Mouse (Mus musculus): Measurements from ENCODE around the gene Hoxd8. TPM values are rescaled to one million over a fixed set of nuclear protein-coding genes. Genes with fewer than 3 reads are reported as not detected.

The Hoxd8 gene
- polyA plus RNA-seq, 1 experiment from 2014 or later: not detected

DNA sequence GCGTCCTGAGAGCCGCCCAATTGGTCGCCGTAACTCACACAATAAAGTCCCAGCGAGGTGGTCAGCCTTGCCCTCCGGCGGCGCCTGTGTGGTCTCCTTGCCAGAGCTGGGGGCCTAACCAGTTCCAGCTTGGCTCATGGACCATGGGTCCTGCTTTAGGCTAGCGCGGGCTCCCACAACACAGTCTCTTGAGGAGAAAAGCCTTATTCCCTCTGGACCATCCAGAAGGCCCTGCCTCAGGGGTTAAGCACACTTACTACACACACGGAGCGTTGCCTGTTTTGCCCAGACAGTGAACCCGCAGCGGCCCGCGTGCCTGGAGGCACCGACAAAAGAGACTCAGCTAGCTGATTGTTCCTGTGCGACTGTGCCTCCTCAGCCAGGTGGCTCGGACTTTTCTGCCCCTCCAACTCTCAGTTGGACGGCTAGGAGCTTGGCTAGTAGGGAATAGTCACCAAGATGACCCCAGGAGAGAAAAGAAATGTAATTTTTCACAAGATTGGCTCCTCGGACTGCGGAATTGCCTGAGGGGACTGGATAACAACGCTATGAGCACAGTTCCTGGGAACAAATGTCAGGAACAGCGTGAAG is 30.5 kb upstream of the Hoxd8 start:
- H3K27me3 ChIP-seq: peaks cover 97% of the 10 kb centered on the region
- peaks cover 6% of the 10 kb centered on the region for H3K4me1 ChIP-seq
- no peak for ATAC-seq (ENCODE audit: low FRiP score)
- H3K4me3 ChIP-seq (replicated peaks): no peak overlapping the region
- no peaks in the 10 kb centered on the region for H3K9me3 ChIP-seq
- H3K27ac ChIP-seq: no peak overlapping the region
- WGBS: under 1% methylated on average over 24 of the region's 24 CpGs
- no peak overlapping the region for H3K4me2 ChIP-seq
- H3K9ac ChIP-seq: no peak overlapping the region
- no peaks in the 10 kb centered on the region for H3K36me3 ChIP-seq (replicated peaks)

DNA sequence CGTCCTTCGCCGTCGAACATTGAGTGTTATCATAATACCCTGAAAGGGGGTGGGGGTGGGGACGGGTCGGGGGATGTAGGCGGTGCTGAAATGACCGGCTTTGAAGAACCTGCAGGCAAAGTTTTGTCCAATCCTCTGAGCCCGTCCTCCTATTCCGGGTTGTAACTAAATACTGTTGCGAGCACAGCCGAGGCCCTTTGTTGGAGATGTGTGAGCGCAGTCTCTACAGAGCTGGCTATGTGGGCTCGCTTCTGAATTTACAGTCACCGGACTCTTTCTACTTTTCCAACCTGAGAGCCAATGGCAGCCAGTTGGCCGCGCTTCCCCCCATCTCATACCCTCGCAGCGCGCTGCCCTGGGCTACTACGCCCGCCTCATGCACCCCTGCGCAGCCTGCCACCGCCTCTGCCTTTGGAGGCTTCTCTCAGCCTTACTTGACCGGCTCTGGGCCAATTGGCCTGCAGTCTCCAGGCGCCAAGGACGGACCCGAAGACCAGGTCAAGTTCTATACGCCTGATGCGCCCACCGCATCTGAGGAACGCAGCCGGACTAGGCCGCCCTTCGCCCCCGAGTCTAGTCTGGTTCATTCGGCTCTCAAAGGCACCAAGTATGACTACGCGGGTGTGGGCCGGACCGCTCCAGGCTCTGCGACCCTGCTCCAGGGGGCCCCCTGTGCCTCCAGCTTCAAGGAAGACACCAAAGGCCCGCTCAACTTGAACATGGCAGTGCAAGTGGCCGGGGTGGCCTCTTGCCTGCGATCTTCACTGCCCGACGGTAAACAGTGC is 29.3 kb upstream of the Hoxd8 start, which contains the start of gene Hoxd12:
TSS of gene Hoxd12 (plus strand) at position 133 of the 785 bp plus-strand sequence.
- WGBS: 2% methylated on average over 47 of the region's 47 CpGs
- H3K9ac ChIP-seq: no peak within 1 kb of the TSS
- peaks cover 6% of the 10 kb centered on the region for H3K4me1 ChIP-seq

DNA sequence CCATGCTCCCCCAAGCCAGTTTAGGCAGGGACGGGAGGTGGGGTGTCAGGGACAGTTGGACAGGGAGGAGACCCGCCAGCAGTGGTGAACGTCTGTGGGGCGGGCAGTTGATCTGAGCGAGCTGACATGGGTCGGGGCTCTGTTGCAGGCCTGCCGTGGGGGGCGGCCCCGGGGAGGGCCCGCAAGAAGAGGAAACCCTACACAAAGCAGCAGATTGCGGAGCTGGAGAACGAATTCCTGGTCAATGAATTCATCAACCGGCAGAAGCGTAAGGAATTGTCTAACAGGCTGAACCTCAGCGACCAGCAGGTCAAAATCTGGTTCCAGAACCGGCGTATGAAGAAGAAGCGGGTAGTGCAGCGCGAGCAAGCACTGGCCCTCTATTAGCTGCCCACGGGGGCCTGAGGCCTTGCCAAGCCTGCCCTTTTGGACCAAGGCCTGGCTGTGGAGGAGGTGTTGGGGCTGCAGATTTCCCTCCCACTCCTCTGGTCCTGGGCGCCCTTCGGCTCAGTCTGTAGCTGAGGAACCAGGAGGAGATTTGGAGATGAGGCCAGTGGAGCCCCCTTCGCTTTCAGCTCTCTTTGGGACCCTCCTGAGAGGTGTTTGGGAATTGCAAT is 28.6 kb upstream of the Hoxd8 start:
- Histone ChIP-seq H3K9me3 (no peaks in the 10 kb centered on the region), H3K27me3 (peaks cover 99% of the 10 kb centered on the region), H3K4me3 (replicated peaks) (no peak overlapping the region), H3K4me2 (no peak overlapping the region), H3K4me1 (peaks cover 6% of the 10 kb centered on the region), H3K36me3 (replicated peaks) (no peaks in the 10 kb centered on the region), H3K27ac (no peak overlapping the region), H3K9ac (no peak overlapping the region)
- WGBS: 4% methylated on average over 24 of the region's 24 CpGs
- no peak for ATAC-seq (ENCODE audit: low FRiP score)

More for the DNA sequence above, 29.3 kb upstream of the Hoxd8 start, which contains the start of gene Hoxd12:
- Histone ChIP-seq H3K4me3 (replicated peaks) (no peak within 1 kb of the TSS), H3K27ac (no peak within 1 kb of the TSS), H3K9me3 (no peaks in the 10 kb centered on the region), H3K27me3 (peaks cover 97% of the 10 kb centered on the region), H3K4me2 (no peak within 1 kb of the TSS), H3K36me3 (replicated peaks) (no peaks in the 10 kb centered on the region)
- no peak for ATAC-seq (ENCODE audit: low FRiP score)

DNA sequence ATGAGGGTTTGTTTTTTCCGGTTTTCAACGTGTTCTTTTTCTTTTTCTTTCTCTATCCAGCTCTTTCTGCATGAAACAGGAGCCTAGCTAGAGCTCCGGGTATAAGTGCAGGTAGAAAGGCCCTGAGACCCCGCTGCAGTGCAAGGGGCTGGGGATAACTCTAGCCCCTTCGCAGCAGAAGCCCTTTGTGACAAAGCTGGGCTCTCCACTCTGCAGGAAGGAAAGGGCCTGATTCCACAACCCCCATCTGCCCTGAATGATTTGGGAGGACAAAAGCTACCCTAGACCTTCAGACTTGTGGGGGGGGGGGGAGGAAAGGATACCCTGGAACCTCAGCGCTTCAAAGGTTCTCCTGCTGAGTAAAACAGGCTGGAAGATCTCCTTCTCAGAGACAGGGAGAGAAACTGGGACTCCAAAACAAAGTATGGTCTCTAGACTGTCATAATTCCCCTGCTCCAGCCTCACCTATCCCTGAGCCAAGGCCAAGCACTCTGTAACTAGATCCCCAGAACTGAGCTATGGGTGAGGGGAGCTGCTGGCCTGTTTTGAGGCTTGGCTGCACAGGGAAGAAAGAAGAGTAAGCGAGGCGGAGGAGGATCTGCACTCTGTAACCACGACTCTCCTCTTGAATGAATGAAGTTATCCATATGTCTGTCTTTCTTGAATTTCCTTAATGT is 27.9 kb upstream of the Hoxd8 start:
- peaks cover 99% of the 10 kb centered on the region for H3K27me3 ChIP-seq
- no peak for ATAC-seq (ENCODE audit: low FRiP score)
- WGBS: 3% methylated on average over 9 of the region's 9 CpGs
- no peaks in the 10 kb centered on the region for H3K36me3 ChIP-seq (replicated peaks)
- H3K4me1 ChIP-seq: peaks cover 6% of the 10 kb centered on the region
- H3K4me3 ChIP-seq (replicated peaks): no peak overlapping the region
- H3K9ac ChIP-seq: no peak overlapping the region
- H3K9me3 ChIP-seq: no peaks in the 10 kb centered on the region
- no peak overlapping the region for H3K27ac ChIP-seq
- no peak overlapping the region for H3K4me2 ChIP-seq

DNA sequence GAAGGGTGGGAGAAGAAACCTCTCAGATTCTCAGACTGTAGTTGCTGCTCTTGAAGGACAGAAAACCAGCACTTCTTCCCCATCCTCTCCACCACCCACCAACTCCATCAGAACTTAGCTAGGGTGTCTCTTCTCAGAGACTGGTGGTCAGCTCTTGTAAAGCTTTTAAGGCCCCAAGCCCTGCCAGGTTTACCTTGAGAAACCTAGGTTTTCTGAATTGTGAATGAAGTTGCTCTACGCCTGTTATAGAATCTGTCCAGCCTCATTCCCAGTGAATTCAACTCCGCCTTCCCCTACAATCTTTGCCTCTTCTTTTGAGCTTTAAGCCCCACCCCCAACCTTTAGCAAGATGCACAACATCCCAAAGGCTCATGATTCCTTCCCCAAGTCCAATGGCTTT is 27.3 kb upstream of the Hoxd8 start:
- no peak overlapping the region for H3K9ac ChIP-seq
- H3K9me3 ChIP-seq: no peaks in the 10 kb centered on the region
- peaks cover 99% of the 10 kb centered on the region for H3K27me3 ChIP-seq
- peaks cover 11% of the 10 kb centered on the region for H3K4me1 ChIP-seq
- no peak overlapping the region for H3K27ac ChIP-seq
- H3K4me3 ChIP-seq (replicated peaks): no peak overlapping the region
- no peaks in the 10 kb centered on the region for H3K36me3 ChIP-seq (replicated peaks)
- no peak overlapping the region for H3K4me2 ChIP-seq
- 6% methylated on average over 2 of the region's 2 CpGs for WGBS
- ATAC-seq (ENCODE audit: low FRiP score): no peak

DNA sequence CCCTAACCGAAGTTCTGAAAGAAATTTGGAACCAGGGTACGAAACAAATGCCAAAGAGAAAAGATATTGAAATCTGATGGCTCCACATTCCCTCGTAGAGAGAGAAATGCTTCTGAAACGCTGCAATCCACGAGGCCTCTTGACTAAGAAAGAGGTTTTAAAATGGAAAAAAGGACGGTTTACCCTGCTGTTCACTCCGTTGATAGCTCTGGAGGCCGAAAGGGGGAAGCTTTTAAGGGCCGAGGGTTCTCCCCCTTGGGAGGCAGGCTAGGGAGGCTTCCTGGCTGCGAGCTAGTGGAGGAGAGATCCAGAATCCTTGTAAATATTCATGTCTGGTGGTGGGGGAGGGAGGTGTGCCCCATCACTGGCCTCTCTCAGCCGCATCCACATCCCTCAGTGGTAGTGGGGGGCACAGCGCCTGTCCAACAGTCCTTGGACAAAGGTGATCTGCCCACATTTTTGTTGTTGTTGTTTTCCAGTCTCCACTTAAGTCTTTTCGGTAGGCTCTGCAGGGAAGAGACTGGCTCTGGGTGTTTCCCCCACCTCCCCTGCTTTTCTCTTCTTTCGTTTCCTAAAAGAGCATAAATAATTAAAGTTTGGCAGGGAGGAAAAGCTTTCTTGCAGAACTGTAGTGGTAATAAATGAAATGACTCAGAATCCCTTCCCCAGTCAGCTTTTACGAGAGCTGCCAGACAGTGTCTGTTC is 25.4 kb upstream of the Hoxd8 start, which contains the start of gene Hoxd11:
TSS of gene Hoxd11 (plus strand) at position 667 of the 705 bp plus-strand sequence.
- no peaks in the 10 kb centered on the region for H3K36me3 ChIP-seq (replicated peaks)
- H3K9ac ChIP-seq: no peak within 1 kb of the TSS
- no peak within 1 kb of the TSS for H3K4me3 ChIP-seq (replicated peaks)
- H3K9me3 ChIP-seq: no peaks in the 10 kb centered on the region
- no peak within 1 kb of the TSS for H3K4me2 ChIP-seq
- no peak within 1 kb of the TSS for H3K27ac ChIP-seq
- WGBS: 2% methylated on average over 15 of the region's 15 CpGs
- H3K27me3 ChIP-seq: peaks cover 99% of the 10 kb centered on the region
- no peak for ATAC-seq (ENCODE audit: low FRiP score)
- peaks cover 13% of the 10 kb centered on the region for H3K4me1 ChIP-seq

DNA sequence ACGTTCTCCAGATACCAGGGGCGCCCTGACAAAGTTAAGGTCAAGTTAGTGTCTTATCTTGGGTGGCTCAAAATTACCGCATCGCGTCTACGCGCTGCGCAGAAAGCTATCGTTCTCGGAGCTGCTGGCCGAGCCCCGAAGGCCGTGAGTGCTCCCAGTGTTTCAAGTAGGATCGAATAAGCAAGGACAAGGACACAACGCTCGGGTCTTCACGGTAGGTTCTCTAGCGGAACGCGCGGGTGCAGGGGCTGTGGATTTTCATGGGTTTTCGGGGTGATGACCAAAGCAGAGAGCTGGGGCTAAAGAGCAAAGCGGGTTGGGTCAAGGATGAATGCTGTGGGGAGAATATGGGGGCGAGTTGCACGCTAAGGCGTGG is 24.8 kb upstream of the Hoxd8 start:
- H3K4me2 ChIP-seq: no peak overlapping the region
- ATAC-seq (ENCODE audit: low FRiP score): no peak
- no peak overlapping the region for H3K9ac ChIP-seq
- H3K36me3 ChIP-seq (replicated peaks): no peaks in the 10 kb centered on the region
- H3K9me3 ChIP-seq: no peaks in the 10 kb centered on the region
- under 1% methylated on average over 26 of the region's 26 CpGs for WGBS
- H3K27me3 ChIP-seq: peaks cover 99% of the 10 kb centered on the region
- no peak overlapping the region for H3K4me3 ChIP-seq (replicated peaks)
- H3K27ac ChIP-seq: no peak overlapping the region
- H3K4me1 ChIP-seq: peaks cover 13% of the 10 kb centered on the region

DNA sequence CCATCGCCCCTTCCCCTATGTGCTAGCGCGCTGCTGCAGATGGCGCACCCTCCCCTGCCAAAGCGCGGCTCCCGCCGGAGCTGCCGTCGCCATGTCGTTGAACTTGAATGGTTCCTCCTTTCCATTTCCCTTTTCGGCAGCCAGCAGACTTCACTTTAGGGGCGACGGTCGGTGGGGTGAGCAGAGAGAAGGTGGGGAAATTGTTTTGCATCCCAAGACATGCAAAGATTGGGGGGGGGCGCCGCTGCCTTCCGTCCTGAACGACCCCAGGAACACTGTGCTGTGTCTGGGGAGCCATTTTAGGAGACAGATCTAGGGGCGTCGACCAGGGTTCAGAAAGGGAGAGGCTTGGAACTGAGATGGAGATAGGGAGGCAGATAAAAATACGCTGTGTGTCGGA is 24.4 kb upstream of the Hoxd8 start:
- no peaks in the 10 kb centered on the region for H3K9me3 ChIP-seq
- no peaks in the 10 kb centered on the region for H3K36me3 ChIP-seq (replicated peaks)
- H3K4me3 ChIP-seq (replicated peaks): no peak overlapping the region
- peaks cover 99% of the 10 kb centered on the region for H3K27me3 ChIP-seq
- no peak for ATAC-seq (ENCODE audit: low FRiP score)
- no peak overlapping the region for H3K27ac ChIP-seq
- no peak overlapping the region for H3K9ac ChIP-seq
- no peak overlapping the region for H3K4me2 ChIP-seq
- 2% methylated on average over 23 of the region's 23 CpGs for WGBS
- peaks cover 13% of the 10 kb centered on the region for H3K4me1 ChIP-seq

DNA sequence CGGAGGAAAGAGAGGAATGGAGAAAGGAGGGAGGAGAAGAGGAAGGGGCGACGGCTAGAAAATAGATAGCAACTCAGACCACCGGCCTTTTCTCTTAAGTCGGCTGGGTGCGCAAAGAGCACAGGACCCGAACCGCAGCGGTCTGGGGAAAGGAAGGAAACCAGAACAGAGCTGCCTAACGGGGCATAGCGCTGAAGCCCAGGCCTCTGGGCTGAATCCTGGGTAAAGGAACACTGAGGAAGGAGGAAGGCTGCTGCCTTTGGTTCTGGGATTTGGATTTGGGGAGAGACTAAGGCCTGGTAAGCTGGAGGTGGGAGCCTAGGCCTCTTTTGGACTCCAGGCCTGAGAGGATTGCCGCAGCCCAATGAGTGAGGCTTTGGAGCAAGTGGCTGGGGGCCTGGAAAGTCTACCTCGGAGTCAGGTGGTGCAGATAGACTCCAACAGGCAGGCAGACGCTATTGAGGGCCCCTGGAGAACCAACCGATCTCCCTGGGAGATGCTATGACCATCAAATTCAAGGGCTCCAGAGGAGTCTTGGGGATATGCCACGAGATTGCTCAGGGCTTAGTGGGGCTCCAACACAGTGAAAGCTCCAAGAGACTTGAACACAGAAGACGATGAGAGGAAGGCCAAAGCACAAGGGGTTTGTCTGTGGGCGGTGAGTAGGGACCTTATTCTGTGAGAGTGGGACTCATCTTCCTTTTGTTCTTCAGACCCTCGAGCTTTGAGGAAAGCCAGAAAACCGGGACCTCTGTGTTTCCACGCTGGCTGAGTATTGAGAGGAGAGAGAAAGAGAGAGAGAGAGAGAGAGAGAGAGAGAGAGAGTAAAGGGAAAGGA is 23.6 kb upstream of the Hoxd8 start:
- Histone ChIP-seq H3K4me3 (replicated peaks) (no peak overlapping the region), H3K27ac (no peak overlapping the region), H3K4me1 (peaks cover 13% of the 10 kb centered on the region), H3K36me3 (replicated peaks) (no peaks in the 10 kb centered on the region), H3K27me3 (peaks cover 98% of the 10 kb centered on the region), H3K9ac (no peak overlapping the region), H3K4me2 (no peak overlapping the region), H3K9me3 (no peaks in the 10 kb centered on the region)
- 2% methylated on average over 21 of the region's 21 CpGs for WGBS
- no peak for ATAC-seq (ENCODE audit: low FRiP score)

DNA sequence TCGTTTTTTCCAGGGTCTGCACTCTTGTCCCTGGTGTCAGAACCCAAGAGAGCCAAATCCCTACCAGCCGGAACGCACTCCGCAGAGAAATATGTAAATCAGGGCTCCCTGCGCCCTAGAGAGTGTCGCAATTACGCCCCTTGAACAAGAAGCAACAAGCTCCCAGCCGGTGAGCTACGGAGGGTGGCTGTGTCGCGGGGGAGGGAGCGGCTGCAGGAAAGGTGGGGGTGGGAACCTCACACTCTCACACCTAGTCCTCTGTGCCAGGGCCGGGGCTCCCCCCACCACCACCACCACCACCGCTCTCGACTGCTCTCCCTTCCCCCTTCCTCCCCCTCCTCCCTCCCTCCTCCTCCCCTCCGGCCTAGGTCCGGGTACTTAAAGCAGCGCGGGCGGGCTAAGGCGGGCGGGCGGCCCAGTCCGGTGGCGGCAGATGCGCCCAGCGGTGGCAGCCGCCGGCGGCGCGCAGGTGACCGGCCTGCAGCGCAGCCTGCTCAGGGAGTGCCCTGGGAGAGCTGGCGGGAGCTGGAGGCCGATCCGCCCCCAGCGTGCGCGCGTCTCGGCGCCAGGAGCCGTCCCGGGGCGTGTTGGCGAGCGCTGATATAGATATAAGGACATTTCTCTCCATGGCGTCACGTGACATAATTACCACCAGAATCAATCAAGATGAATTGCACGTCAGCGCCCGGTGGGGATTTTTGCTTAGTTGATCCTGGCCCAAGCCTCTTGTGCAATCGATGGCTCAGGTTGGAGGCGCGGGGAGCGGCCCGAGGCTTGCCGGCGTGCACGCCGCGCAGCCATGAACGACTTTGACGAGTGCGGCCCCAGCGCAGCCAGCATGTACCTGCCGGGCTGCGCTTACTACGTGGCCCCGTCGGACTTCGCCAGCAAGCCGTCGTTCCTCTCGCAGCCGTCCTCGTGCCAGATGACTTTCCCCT is 22.6 kb upstream of the Hoxd8 start:
- H3K4me3 ChIP-seq (replicated peaks): peak overlapping the region; percentile 25

More for the DNA sequence above, 22.6 kb upstream of the Hoxd8 start:
- peak; percentile 30; the same call in 1 of the 2 replicates for ATAC-seq (ENCODE audit: low FRiP score)
- Histone ChIP-seq H3K4me1 (peaks cover 13% of the 10 kb centered on the region), H3K27ac (no peak overlapping the region), H3K9me3 (no peaks in the 10 kb centered on the region), H3K4me2 (peak overlapping the region; percentile 8; the same call in 1 of the 2 replicates), H3K9ac (no peak overlapping the region), H3K36me3 (replicated peaks) (no peaks in the 10 kb centered on the region), H3K27me3 (peaks cover 95% of the 10 kb centered on the region)
- under 1% methylated on average over 60 of the region's 78 CpGs for WGBS

Measured in forebrain, embryonic 12.5 days (tissue).